Mouse (Mus musculus) frontal cortex, postnatal 36 days (tissue): ENCODE measurements around the gene Prss8.
"Not testable (repeated sequence)": the region's sequence is repeated elsewhere in the genome, so short reads cannot be mapped to it uniquely, and the experiment has no call there.

ENCODE experiments used
- DNase-seq, 2 experiments: peaks; one replicate each; pipeline ENCODE4 v3.0.0; 2022; ENCODE audit warnings: low spot score in 2 of 2

Gene Prss8

DNA sequence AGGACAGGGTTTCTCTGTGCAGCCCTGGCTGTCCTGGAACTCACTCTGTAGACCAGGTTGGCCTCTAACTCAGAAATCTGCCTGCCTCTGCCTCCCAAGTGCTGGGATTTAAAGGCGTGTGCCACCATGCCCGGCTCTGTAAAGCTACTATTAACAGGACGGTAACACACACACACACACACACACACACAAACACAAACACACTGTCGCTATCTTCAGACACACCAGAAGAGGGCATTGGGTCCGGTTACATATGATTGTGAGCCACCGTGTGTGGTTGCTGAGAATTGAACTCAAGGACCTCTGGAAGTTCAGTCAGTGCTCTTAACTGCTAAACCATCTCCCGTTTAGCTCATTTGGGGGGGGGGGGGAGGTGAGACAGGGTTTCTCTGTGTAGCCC, 34.0 kb downstream of the Prss8 start:
- DNase-seq = not testable (repeated sequence)

DNA sequence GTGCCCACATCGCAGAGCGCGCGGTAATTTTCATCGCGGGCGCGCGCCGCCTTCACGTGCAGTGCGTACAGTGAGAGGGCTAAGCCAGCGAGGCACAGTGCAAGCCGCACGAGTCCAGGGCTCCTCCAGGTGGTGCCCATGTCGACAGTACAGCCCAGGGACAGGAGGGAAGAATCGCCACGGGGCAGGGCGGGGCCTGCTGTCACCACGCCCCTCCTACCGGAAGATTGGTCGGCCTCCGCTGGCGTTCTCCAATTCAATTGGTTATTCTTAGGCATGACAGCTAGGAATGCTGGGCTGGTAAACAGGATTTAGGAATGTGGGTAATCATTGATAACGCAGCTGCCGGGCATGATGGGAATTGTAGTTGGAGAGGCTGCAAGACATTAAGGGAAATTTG, 34.5 kb downstream of the Prss8 start, which contains the start of the genes Gm21974 and Vkorc1:
Gene Gm21974, minus strand, starts transcription at position 13 of the 400 bp plus-strand sequence.
Gene Vkorc1, minus strand, starts transcription at position 176 of the 400 bp plus-strand sequence.
- DNase-seq = peak; percentile 92 to 97

DNA sequence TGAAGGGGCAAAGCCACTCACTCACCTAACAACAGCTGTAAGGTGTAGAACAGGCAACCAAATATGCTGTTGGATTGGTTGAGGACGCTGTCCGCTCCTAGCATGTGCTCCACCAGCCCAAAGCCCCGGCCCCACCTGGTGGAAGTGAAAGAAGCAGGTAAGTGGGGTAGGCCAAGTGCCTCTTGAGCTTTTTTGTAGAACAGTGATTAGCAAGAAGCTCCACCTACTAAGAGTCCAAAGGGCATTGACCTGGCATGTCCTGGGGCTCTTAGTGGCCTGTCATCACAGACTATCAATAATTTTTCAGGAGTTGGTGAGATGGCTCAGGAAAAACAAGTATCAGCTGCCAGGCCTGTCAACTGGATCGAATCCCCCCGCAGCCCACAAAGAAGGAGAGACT, 35.4 kb downstream of the Prss8 start:
- DNase-seq = no peak

DNA sequence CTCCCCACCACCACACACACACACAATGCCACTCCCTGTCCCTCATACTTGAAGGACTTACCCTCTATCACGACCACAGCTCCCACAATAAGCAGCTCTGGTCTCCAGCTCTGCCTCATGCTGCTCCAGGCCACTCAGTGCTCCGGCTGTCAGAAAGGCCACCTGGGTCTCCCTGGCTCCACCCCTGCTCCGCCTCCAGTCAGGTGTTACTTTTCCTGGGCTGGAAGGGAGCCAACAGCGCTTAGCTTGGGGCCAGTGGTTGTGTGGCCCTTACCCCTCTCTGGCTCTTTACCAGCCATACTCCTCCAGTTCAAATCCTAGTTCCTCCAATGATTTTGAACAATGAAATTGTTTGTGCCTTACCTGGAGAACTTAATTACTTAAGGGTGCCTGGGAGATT, 39.1 kb downstream of the Prss8 start, which contains the start of gene Prss53:
Gene Prss53, minus strand, starts transcription at position 173 of the 400 bp plus-strand sequence.
- no peak for DNase-seq

DNA sequence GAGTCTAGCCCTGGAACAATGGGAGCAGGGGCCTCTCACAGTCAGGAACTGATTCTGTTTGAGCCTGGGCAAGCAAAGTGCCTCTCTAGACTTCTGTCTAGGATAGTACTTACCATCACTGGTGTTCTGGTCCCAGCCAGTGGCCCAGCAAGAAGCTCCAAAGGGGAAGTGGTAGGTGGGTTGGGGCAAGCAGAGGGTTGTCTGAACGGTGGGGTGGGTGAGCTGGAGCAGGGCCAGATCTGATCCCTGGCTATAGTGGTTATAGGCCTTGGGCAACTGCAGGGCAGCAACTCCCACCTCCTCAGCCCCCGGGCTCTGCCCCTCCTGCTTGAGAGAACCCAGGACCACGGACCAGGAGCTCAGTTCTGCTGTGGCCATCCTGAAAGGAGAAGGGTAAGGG, 41.1 kb downstream of the Prss8 start:
- no peak for DNase-seq

DNA sequence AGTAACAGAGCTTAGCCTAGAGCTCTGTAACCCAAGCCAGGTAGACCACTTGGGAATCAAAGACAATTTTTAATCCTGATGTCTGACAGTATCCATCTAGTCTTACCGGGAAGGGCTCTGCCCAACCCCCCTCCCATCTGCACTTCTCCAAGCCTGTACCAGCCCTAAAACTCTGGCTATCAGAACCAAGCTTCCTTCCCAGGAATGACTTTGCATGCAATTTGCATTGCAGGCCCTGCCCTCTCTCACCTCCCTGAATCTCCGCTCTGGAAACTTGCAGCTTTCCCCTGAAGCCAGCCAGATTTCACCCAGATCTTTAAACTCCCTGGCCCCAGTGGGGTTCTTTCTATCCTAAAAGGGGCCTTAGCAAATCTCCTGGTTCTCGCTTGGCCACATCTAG, 42.1 kb downstream of the Prss8 start:
- DNase-seq = no peak

DNA sequence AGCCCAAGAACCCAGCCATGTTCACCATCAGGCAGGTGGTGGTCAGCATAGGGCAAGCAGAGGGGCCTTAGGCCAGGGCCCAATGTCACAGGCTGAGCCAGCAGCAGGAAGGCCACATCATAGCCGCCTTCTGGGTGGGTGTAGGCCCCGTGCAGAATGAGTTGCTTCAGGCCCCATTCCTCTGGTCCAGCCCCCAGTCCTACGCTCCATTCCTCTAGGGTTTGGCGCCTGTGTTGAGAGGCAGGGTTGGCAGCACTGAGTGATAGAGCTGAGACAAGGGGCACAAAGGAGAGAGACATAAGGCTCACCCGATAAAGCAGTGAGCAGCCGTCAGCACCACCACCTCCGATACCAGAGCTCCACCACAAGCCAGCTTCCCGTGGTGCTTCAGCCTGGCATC, 42.7 kb downstream of the Prss8 start:
- DNase-seq = no peak

DNA sequence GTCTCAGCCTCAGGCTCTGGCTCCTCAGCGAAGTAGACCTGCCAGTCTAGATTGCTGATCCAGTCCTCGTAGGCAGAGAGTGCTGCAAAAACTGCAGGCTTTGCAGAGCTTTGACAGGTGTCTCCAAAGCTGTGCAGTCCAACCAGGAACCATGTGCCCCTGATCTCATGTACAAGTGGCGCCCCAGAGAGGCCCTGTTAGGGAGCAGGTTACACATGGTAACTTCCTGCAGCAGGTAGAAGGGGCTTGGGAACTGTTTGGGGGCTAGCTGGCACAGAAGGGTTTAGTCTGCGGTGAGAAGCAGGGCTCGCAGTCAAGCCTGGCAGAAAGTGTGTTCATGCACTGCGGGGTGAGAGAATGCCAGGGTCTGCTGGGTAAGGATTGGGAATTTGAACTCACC, 43.4 kb downstream of the Prss8 start:
- no peak for DNase-seq

DNA sequence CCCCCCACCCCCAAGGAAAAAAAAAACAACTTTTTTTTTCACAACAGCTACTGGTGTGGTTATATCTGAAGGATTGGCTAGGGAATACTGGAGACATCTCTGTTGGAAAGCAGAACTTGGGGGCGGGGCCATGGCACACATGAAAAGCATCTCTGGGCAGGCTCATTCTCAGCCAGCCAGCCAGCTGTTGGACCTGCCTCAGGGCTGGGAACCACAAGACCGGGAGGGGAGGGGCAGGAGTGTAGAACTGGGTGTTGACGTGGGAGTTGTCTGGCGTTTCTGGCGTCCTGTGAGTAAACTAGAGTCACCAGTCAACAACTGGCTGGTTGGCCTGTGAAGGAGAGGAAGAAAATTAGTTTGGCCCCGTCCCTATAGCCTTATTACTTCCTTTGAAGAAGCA, 44.0 kb downstream of the Prss8 start:
- DNase-seq = peak in 1 of 2 experiments; percentile 19

DNA sequence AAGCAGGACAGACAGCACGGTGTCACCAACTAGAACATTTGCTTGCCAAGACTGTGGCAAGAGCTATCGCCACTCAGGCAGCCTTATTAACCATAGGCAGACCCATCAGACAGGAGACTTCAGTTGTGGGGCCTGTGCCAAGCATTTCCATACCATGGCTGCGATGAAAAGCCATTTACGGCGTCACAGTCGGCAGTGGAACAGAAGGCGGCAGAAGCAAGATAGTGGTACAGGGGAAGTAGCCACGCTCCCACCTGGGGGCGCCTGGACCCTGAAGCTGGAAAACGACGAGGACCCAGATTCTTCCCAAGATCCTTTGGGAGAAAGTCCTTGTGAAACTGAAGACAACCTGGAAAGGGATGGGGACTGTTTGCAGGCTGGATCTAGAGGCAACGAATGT, 49.5 kb downstream of the Prss8 start:
- no peak for DNase-seq

DNA sequence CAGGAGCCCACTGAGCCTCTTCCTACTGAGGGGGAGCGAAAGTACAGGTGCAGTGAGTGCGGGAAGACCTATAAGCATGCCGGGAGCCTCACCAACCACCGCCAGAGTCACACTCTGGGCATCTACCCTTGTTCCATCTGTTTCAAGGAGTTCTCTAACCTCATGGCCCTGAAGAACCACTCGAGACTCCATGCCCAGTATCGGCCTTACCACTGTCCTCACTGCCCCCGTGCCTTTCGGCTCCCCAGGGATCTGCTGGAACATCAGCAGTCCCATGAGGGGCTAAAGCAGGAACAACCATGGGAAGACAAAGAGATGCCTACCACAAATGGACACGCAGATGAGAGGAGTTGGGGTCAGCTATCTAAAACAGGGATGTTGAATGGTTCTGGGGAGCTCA, 50.6 kb downstream of the Prss8 start:
- no peak for DNase-seq

DNA sequence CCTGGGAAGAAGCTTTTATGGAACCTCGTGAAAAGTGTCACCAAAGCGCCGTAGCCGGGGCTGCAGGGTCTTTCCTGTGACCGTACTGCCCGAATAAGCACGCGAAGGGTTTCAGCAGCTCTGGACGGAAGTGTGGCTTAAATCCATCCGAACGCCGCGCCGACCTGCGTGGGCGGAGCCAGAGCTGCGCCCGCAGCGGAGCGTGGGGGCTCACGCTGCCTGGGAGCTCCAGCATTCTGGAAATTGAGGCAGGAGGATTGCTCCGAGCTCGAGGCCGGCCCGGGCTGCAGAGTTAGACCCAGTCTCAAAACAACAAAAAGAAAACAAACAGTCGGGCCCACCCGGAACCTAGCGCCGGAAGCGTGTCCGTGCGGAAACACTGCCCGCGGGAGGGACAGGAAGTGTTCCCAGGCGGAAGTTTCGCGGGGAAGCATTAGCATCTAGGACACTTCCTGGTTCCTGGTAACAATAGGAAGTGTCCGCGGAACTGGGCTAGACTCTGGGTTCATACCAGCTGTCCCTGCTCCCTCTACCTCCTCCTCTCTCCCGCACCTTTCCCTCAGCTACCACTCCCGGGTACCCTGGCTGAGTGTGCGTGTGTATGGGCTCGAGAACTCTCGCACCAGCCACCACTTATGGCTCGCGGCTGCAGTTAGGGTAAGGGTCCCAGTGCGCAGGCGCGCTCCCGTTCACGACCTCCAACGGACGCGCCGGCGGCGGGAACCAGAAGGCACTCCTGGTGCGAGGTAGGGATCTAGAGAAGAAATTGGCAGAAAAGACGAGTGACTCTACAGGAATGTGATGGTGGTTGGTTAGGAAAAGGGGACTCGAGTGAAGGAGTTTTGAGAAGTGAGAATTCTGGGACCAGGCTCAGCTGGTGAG, 53.2 kb downstream of the Prss8 start, which contains the start of gene Zfp668:
Gene Zfp668, minus strand, starts transcription at position 362 of the 882 bp plus-strand sequence.
- DNase-seq = peak; percentile 90 to 91

DNA sequence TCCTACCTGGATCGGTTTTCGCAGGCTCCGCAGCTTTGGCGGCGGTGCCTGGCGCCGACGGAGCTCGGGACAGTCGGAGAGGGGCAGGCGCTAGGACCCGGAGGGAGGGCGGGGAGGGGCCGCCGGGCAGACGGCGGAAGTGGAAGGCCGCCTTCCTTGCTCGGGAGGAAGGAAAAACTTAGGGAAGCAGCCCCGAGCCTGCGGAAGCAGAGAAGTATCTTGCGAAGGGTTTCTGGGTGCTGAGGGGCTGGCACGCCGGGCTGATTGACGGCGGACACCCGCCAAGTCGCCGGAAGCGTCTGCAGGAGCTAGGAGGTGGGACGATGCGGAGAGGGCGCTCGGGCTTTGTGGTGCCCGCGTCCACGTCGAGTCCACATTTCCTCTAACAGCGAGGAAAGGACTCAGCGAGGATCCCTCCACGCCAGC, 53.9 kb downstream of the Prss8 start, which contains the start of gene Zfp646:
Gene Zfp646, plus strand, starts transcription at position 181 of the 426 bp plus-strand sequence.
- peak in 1 of 2 experiments; percentile 75 for DNase-seq
